Mouse (Mus musculus) hindbrain, postnatal 0 days (tissue): ENCODE data around the gene Msrb2. TPM values are rescaled to one million over a fixed set of nuclear protein-coding genes. Genes with fewer than 3 reads are reported as not detected.
A peak's percentile ranks its signal among the peaks of the same experiment; 100 is the strongest.

Experiments
- ATAC-seq: fragments of 200-750 bp; cut with Nextera tagmentation; 2 replicates; pipeline ENCODE4 v1.8.0; 2017; ENCODE audit warnings: mild to moderate bottlenecking, moderate TSS enrichment, moderate library complexity
- DNase-seq: peaks from one replicate; pipeline ENCODE4 v3.0.0-alpha.2; 2015; ENCODE audit warnings: low spot score
- H3K27ac ChIP-seq: fragments of 300-500 bp; sonication (generic); 2 replicates; pipeline ENCODE4 v1.5.1; 2014; ENCODE audit warnings: mild to moderate bottlenecking
- H3K27me3 ChIP-seq: fragments of 300-500 bp; sonication (generic); 2 replicates; pipeline ENCODE4 v1.6.1; 2014; ENCODE audit warnings: low read length, mixed read lengths; ENCODE audit not compliant: insufficient read depth
- H3K36me3 ChIP-seq: fragments of 300-500 bp; sonication (generic); 2 replicates; pipeline ENCODE4 v1.6.1; 2014; ENCODE audit warnings: low read length, mixed read lengths; ENCODE audit not compliant: insufficient read depth
- H3K4me1 ChIP-seq: fragments of 300-500 bp; sonication (generic); 2 replicates; pipeline ENCODE4 v1.6.1; 2014; ENCODE audit warnings: antibody characterized with exemption, low read length, mixed read lengths; ENCODE audit not compliant: insufficient read depth
- H3K4me2 ChIP-seq: fragments of 300-500 bp; sonication (generic); 2 replicates; pipeline ENCODE4 v1.6.1; 2014; ENCODE audit warnings: low read depth, mild to moderate bottlenecking, low read length, moderate library complexity, mixed read lengths
- H3K4me3 ChIP-seq: fragments of 300-500 bp; sonication (generic); 2 replicates; pipeline ENCODE4 v1.5.1; 2014; ENCODE audit warnings: low read length
- H3K9ac ChIP-seq: fragments of 300-500 bp; sonication (generic); replicated peaks from 2 replicates; pipeline ENCODE4 v1.6.1; 2014; ENCODE audit warnings: mild to moderate bottlenecking, low read length, moderate library complexity, mixed read lengths
- H3K9me3 ChIP-seq: fragments of 300-500 bp; sonication (generic); 2 replicates; pipeline ENCODE4 v1.6.1; 2016; ENCODE audit warnings: low read length, mixed read lengths
- CTCF ChIP-seq: IDR thresholded peaks from 2 replicates; pipeline ENCODE4 v1.5.1; 2016; ENCODE audit warnings: antibody characterized with exemption, control low read depth, low read depth
- WGBS: fragments of 180-500 bp; shearing (Covaris S2); extraction: QIAGEN DNeasy Blood & Tissue Kit; methylation state at CpG from one replicate; pipeline ENCODE4 v1.1.7; 2014; 5-methylcytosine and 5-hydroxymethylcytosine counted together
- polyA plus RNA-seq: library from polyadenylated mRNA; unstranded; fragments of >200 nt; fragmentation: Nextera tagmentation; extraction: Ambion mirVana; gene quantifications from 2 replicates; pipeline ENCODE4 v1.2.1, GENCODE M21; 2015
- total RNA-seq: library from RNA; depleted of rRNA; stranded (reverse); fragments of >200 nt; gene quantifications from 2 replicates; pipeline ENCODE4 v1.2.3, GENCODE M21; 2014

The Msrb2 gene
- total and polyA plus RNA-seq, 2 experiments from 2014 or later = 7.4 to 12.4 TPM

GRCm38 (mm10) chr2:19414222-19414965 is 43.2 kb downstream of the Msrb2 start:
- H3K27ac ChIP-seq = no peak overlapping the region
- WGBS = 20% methylated on average over 19 of the region's 19 CpGs
- peak overlapping the region; percentile 32 for H3K4me3 ChIP-seq
- TF ChIP-seq CTCF = peak; percentile 89
- no peaks in the 10 kb centered on the region for H3K27me3 ChIP-seq
- peak overlapping the region; percentile 35 for H3K9ac ChIP-seq
- H3K4me2 ChIP-seq = peak overlapping the region; percentile 67
- peak; percentile 79 for DNase-seq
- no peaks in the 10 kb centered on the region for H3K4me1 ChIP-seq
- H3K36me3 ChIP-seq = no peaks in the 10 kb centered on the region
- peak; percentile 79 for ATAC-seq
- H3K9me3 ChIP-seq = no peaks in the 10 kb centered on the region

GRCm38 (mm10) chr2:19415063-19415521 is 43.9 kb downstream of the Msrb2 start:
- H3K4me3 ChIP-seq = peak overlapping the region; percentile 32
- H3K27me3 ChIP-seq = no peaks in the 10 kb centered on the region
- DNase-seq (peak; percentile 92), ATAC-seq (peak; percentile 67)
- H3K4me1 ChIP-seq = no peaks in the 10 kb centered on the region
- peak overlapping the region; percentile 35 for H3K9ac ChIP-seq
- under 1% methylated on average over 6 of the region's 6 CpGs for WGBS
- H3K9me3 ChIP-seq = no peaks in the 10 kb centered on the region
- no peaks in the 10 kb centered on the region for H3K36me3 ChIP-seq
- H3K27ac ChIP-seq = no peak overlapping the region
- TF ChIP-seq CTCF = peak; percentile 76
- H3K4me2 ChIP-seq = peak overlapping the region; percentile 67

DNA sequence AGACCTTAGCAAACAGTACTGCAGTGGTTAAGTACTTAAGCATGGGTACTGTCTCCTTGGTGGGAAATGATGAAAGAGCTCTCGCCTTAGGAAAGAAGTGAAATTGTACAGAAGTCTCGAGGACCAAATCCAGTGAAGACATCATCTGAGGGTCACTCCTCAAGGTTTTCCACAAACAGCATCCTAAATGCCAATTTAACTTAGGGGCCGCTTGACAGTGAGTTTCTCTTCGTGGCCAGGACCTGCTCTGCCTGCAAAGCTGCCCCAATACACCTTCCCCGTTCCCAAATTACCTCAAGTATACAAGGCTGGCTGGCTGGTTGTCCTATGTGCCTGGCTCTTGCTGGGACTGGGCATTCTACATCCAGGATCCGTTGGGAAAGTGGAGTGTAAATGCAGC is 44.8 kb downstream of the Msrb2 start:
- DNase-seq (no peak), ATAC-seq (no peak)
- Histone ChIP-seq H3K4me2 (no peak overlapping the region), H3K4me3 (no peak overlapping the region), H3K27ac (no peak overlapping the region), H3K9me3 (no peaks in the 10 kb centered on the region), H3K36me3 (no peaks in the 10 kb centered on the region), H3K9ac (no peak overlapping the region), H3K4me1 (no peaks in the 10 kb centered on the region), H3K27me3 (no peaks in the 10 kb centered on the region)
- 71% methylated on average over 6 of the region's 6 CpGs for WGBS
- TF ChIP-seq CTCF = no peak

- WGBS = 76% methylated on average over 1 of the region's 1 CpGs
- ATAC-seq = peak; percentile 48
- DNase-seq = no peak
These were observed 48.6 kb downstream of the Msrb2 start for GRCm38 (mm10) chr2:19419686-19420345.

DNA sequence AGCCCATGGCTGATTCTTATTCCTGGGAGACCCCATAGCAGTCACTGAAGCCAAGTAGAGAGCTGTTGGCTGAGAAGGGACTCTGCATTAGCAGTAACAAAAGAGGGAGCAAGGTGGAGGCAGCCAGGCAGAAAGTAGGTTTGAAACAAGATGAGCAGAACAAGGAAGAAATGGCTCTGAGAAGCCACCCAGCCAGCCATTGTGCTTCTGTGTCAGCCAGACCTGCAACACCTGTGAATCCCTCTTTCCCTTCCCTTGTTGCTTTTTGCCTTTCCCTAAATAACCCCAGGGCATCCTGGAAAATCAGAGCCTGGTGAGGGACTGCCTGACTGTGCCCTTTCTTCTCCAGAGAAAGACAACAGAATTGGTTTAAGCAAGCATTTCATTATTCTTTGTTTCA is 51.0 kb downstream of the Msrb2 start:
- H3K4me2 ChIP-seq = no peak overlapping the region
- DNase-seq (no peak), ATAC-seq (no peak)
- no peak overlapping the region for H3K4me3 ChIP-seq
- H3K4me1 ChIP-seq = no peaks in the 10 kb centered on the region
- H3K36me3 ChIP-seq = no peaks in the 10 kb centered on the region
- TF ChIP-seq CTCF = no peak
- no peak overlapping the region for H3K27ac ChIP-seq
- no peak overlapping the region for H3K9ac ChIP-seq
- H3K9me3 ChIP-seq = no peaks in the 10 kb centered on the region
- H3K27me3 ChIP-seq = peaks cover 5% of the 10 kb centered on the region; the same call in 1 of the 2 replicates

More at GRCm38 (mm10) chr2:19419686-19420345, 48.6 kb downstream of the Msrb2 start:
- Histone ChIP-seq H3K4me2 (no peak overlapping the region), H3K27me3 (peaks cover 5% of the 10 kb centered on the region; the same call in 1 of the 2 replicates), H3K9me3 (no peaks in the 10 kb centered on the region), H3K4me3 (no peak overlapping the region), H3K4me1 (no peaks in the 10 kb centered on the region), H3K27ac (no peak overlapping the region), H3K36me3 (no peaks in the 10 kb centered on the region), H3K9ac (no peak overlapping the region)
- TF ChIP-seq CTCF = no peak

- H3K27ac ChIP-seq = no peak overlapping the region
- no peak overlapping the region for H3K9ac ChIP-seq
- DNase-seq (no peak), ATAC-seq (peak; percentile 30; the same call in 1 of the 2 replicates)
- no peaks in the 10 kb centered on the region for H3K9me3 ChIP-seq
- H3K4me3 ChIP-seq = no peak overlapping the region
- TF ChIP-seq CTCF = no peak
- peaks cover 5% of the 10 kb centered on the region; the same call in 1 of the 2 replicates for H3K27me3 ChIP-seq
- H3K4me1 ChIP-seq = no peaks in the 10 kb centered on the region
- 47% methylated on average over 6 of the region's 6 CpGs for WGBS
- H3K4me2 ChIP-seq = no peak overlapping the region
- H3K36me3 ChIP-seq = no peaks in the 10 kb centered on the region
These were observed 51.8 kb downstream of the Msrb2 start for GRCm38 (mm10) chr2:19423086-19423485.
